Mouse (Mus musculus): ENCODE measurements around the gene Igfbp7.
"Not testable (repeated sequence)": the region's sequence is repeated elsewhere in the genome, so short reads cannot be mapped to it uniquely, and the experiment has no call there.

Igfbp7 gene

GRCm38 (mm10) chr5:77407341-77408298 is at the start of gene Igfbp7:
Gene Igfbp7, minus strand, starts transcription at chr5:77408041.
- peak; percentile 24 to 36 for DNase-seq

GRCm38 (mm10) chr5:77452103-77452502 is 44.3 kb upstream of the Igfbp7 start:
- DNase-seq, result no peak

GRCm38 (mm10) chr5:77449531-77449930 is 41.7 kb upstream of the Igfbp7 start:
- no peak for DNase-seq

GRCm38 (mm10) chr5:77445431-77445830 is 37.6 kb upstream of the Igfbp7 start:
- no peak for DNase-seq

DNA sequence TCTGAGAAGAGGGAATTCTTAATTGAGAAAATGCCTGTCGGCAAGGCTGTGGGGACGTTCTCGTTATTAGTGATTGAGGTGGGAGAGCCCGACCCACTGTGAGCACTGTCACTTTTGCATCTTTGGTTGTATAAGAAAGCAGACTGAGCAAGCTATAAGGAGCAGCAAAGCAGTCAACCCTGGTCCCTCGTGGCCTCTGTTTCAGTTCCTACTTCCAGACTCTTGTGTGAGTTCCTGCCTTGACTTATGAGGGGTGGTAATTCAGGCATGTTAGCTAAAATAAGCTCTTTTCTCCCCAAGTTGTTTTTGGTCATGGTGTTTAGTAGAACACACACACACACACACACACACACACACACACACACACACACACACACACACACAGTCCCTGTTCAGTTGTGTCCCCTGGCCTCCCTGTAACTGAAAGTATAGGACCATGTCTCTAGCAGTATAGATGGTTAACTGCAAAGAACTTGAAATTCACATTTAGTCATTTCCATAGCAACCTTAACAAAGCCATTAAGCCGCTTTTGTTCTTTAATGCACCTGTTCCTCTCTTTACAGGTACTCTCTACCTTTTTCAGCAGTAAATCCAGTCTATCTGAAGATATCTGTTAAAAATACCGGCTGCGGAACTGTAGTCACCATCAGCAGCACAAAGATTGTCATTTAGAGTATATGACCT is 36.2 kb upstream of the Igfbp7 start:
- no peak for DNase-seq

- DNase-seq, result no peak
Observed at GRCm38 (mm10) chr5:77442856-77443623, 35.2 kb upstream of the Igfbp7 start.

DNA sequence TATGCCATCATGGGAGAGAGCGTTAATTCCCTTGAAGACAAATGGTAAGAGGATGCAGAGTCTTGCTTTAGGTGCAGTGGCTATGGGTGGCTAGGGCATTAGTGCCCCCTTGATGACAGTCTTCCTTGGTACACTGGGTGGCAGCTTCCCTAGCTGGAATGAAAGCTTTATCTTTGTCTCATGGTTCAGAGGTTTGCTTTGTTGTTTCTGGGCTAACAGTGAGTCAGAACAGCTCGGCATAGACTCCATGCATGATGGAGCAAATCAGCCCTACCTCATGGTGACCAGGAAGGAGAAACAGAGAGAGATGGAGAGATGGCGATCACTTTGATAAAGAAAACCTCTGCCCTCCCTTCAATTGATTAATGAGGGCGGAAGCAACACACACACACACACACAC is 28.5 kb upstream of the Igfbp7 start:
- no peak for DNase-seq

GRCm38 (mm10) chr5:77434060-77434459 is 26.2 kb upstream of the Igfbp7 start:
- DNase-seq, result no peak

DNA sequence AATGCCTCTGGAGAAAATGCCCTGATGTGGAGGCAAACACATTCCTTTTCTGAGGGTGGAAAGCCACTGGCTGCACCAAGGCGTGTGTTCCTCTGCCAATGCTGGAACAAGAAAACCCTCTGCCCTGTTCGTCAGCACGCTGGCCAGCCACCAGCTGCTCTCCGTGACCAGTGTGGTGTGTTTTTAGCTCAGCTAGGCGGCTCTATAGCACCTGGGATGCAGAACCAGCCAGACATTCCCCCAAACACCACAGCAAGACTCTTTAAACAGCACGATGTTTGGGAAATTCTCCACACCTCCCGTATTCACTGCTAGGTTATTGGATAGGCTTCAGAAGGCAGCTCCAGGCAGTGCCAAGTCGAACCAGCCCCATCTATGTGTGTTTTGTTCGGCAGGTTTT is 25.7 kb upstream of the Igfbp7 start:
- DNase-seq, result no peak

GRCm38 (mm10) chr5:77433119-77433518 is 25.3 kb upstream of the Igfbp7 start:
- no peak for DNase-seq

- DNase-seq, result no peak
Observed at GRCm38 (mm10) chr5:77432446-77432845, 24.6 kb upstream of the Igfbp7 start.

DNA sequence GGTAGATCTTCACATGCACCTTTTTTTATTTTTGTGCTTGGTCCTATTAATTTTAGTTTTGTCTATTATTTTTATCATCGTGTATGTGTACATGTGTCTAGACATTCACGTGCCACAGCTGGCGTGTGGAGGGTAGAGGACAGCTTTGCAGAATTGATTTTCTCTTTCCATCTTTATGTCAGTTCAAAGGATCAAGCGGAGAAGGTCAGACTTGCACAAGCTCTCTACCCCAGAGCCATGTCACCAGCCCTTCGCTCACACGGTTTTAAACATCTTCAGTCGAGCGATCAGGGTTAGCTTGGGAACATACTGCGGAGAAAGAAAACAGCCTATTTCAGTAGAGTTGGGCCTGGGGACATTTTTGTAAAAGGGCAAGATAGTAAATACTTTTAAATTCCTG is 23.2 kb upstream of the Igfbp7 start:
- DNase-seq, result no peak

DNA sequence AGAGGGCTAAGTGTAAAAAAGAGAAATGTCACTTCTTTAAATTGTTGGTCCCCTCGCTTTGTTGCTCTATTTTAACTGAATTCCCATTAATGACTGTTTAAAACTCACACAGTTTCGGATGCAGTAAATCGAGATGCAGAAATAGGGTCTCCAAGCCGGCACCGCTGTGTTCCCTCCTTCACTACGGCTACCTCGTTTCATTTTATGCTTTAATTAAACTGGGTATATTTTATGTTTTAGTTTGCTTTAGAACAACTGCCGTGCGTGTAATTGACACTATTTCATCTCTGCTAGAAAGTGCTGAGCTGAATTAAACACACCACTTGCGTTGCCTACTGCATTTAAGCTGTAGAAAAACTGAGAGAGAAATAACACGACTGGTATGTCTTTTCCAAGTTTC is 22.6 kb upstream of the Igfbp7 start:
- DNase-seq, result no peak

DNA sequence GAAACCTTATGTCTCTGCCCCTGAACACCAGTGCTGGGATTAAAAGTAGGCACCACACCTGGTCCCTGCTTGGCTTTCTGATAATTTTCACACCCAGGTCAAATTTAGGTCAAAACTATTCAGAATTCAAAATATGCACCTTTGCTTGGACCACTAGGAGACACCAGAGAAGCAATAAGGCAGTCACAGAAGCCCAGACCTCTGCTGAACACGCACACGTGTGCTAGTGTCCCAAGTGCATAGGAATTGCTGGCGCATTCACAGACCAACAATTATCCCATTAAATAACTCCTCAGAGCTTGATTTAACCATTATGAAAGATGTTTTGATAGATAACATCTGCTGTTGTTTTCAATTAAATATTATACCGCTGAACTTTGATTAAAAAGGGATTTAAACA is 22.2 kb upstream of the Igfbp7 start:
- DNase-seq, result no peak

DNA sequence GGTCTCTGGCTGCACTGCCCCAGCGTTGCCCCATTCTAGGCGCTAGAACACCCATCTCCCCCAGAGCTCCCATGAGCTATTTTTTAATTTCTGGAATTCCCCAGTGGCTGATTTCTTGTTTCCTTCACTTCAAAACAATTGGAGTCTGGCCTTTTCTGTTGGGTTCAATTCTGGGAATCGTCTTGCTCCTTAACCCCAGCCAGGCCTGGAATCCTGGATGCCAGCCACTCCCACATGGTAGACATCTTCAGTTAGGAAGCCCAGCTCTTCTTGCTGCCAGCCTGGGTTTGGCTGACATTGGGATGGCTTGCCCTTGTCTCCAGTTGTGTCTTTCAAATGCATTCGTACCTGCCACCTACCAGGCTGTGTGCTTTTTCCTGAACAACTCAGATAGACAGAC is 20.7 kb upstream of the Igfbp7 start:
- DNase-seq, result no peak

GRCm38 (mm10) chr5:77427986-77428385 is 20.1 kb upstream of the Igfbp7 start:
- no peak for DNase-seq

- no peak for DNase-seq
Observed at GRCm38 (mm10) chr5:77425721-77426500, 18.1 kb upstream of the Igfbp7 start.

DNA sequence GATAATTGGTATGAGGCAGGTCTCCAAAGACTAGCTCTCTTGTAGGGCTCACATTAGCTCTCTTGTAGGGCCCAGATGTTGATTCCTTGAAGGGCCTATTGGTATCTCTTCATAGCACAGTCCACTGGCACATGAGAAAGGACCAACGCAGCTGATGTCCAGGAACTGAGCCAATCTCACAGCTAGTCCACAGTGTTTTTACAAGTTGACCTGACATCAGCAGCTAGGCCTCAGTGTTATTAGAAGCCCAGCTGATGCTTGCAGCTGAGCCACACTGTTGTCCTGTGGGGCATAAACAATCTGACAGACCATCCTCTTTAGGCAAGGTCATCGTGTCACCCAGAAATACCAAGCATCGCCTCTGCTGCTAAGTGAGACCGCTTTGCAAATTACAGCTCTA is 11.7 kb upstream of the Igfbp7 start:
- DNase-seq, result not testable (repeated sequence)

GRCm38 (mm10) chr5:77416058-77416457 is 8.2 kb upstream of the Igfbp7 start:
- DNase-seq, result no peak

GRCm38 (mm10) chr5:77408530-77408929 is 689 bp upstream of the Igfbp7 start:
- no peak for DNase-seq

GRCm38 (mm10) chr5:77406371-77406871 is 1.4 kb downstream of the Igfbp7 start:
- DNase-seq, result no peak

- no peak for DNase-seq
Observed at GRCm38 (mm10) chr5:77405455-77406057, 2.3 kb downstream of the Igfbp7 start.
